Mouse (Mus musculus) neutrophil, adult 65 days (primary cell): ENCODE results near the gene Pom121l2. TPM values are rescaled to one million over a fixed set of nuclear protein-coding genes. Genes with fewer than 3 reads are reported as not detected.

Source experiments
- total RNA-seq: library from RNA; stranded (reverse); gene quantifications from 2 replicates; pipeline ENCODE4 v1.2.4, GENCODE M21; 2023

Gene Pom121l2
- total RNA-seq, result not detected in 2 replicates

DNA sequence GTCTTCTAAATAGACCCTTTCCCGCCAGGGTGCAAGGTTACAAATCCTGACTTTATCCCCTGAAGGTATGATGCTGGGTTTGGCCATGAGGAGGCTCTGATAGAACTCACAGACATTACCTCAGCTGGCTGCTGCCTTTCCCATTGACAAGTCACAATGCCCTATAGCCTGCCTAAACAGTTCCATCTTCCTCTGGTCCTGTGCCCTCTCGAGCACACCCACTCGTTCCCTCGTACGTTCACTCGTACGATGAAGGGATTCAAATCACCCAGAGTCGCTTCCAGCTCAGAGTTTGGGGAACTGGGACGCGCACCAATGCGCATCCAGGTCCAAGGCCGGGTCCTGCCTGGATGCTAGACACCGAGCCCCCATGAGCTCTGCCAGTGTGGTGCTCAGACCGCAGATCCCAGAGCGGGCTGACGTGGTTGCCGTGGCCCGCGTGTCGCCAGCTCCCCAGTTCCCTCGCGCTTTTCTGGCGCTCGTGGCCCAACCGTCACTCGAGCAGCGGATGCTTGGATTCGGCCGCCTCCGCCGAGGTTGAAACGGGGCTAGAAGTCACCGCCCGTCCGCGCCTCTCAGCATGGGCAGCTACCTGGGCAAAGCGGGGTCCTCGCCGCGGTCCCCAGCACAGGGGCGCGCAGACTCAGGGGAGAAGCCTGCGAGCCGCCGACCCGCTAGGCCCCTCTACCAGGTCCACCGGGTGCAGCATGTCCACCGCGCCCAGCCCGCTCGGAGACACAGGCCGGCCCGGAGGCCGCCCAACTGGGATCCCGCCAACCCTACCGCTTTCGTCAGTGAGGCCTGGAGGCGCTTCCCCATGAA, at the start of gene Pom121l2:
Gene Pom121l2 (plus strand): TSS at position 214 of the 822 bp plus-strand sequence.

DNA sequence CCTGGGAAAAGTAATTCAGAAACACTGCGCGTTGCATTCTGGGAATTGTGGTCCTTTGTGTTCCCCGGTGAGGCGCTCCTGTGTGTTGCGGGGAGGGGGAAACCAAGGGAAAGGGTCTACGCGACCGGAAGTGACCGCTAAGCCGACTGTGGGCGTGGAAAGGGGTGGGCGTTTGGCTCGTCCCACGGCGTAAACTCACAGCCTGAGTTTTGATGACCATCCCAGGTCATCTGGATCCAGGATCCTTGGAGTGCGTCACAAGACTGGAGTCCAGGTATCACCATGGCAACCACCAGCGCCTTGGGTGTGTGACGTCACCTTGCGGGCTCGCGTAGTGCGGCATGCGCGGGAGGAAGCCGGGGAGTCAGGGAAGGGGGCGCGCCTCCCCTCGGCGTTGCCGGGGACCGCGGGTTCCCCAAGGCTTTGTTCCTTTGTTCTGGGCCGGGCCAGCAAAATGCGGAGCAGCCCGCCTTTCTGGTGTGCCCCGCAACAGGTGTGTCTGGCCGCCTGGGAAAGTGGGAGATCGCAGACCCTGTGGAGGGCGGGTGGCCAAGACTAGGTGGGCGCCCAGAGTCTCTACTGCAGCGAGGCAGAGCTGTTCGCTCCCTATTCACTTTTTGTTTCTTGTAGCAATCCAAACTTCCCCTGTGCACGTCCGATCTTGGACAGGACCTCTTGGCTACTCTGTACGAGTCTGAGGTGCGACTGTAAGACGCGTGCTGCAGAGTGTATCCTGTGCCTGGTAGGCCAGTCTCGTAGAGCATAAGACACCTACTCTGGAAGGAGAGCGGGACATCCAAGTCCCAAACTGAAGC, 35.9 kb upstream of the Pom121l2 start, which contains the start of gene Zfp184:
Gene Zfp184 (plus strand): TSS at position 169 of the 815 bp plus-strand sequence.

DNA sequence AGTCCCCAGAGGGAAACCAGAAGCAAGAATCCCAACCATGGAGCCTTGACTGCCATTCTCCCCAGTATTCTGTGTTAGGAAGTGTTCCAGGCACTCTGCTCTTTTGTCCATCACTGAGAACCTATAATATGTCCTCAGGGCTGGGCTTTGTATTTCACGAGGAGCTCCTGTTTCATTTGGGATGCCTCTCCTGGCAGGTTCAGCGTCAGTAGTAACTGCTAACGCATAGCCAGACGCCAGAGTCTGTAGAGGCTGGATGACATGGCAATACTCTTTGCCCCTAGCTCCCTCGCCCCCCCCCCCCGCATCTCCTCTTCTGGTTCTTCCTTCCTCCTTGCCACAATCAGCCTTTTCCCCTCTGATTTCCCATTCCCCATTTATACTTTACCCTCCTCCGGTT, 28.6 kb downstream of the Pom121l2 start, which contains the start of gene Prss16:
Gene Prss16 (minus strand): TSS at position 101 of the 400 bp plus-strand sequence.

DNA sequence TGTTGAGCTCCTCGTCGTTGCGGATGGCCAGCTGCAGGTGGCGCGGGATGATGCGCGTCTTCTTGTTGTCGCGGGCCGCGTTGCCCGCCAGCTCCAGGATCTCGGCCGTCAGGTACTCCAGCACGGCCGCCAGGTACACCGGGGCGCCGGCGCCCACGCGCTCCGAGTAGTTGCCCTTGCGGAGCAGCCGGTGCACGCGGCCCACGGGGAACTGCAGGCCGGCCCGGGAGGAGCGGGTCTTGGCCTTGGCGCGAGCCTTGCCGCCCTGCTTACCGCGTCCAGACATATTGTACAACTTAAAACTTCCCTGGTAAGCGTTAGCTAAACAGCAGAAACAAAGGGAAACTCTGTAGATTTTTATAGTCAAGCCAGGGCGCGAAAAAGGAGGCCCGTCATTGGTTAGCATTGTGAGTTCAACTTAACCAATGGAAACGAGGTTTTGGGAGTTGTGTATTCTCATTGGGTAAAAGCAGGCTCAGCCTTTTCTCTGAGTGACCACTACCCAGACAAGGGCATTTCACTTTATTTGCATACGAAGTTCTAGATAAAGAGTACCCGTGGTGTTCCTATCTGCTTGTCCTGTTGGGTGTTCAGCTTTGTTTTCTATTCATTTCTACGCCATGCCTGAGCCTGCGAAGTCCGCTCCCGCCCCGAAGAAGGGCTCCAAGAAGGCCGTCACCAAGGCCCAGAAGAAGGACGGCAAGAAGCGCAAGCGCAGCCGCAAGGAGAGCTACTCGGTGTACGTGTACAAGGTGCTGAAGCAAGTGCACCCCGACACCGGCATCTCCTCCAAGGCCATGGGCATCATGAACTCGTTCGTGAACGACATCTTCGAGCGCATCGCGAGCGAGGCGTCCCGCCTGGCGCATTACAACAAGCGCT, 54.5 kb downstream of the Pom121l2 start, which contains the start of the genes Hist1h2ah and Hist1h2bk:
Gene Hist1h2ah (minus strand): TSS at position 302 of the 882 bp plus-strand sequence.
Gene Hist1h2bk (plus strand): TSS at position 604 of the 882 bp plus-strand sequence.

Other genes starting within 250 kb of the Pom121l2 start
- 66.9 and 93.4 TPM in 2 replicates for gene Hist1h4j, start 246.1 kb upstream of the Pom121l2 start, total RNA-seq
- 1,648 and 2,005 TPM in 2 replicates for gene Hist1h4k, start 230.7 kb upstream of the Pom121l2 start, total RNA-seq
- gene Hist1h2ak, start 227.4 kb upstream of the Pom121l2 start, total RNA-seq, result 280 and 284 TPM in 2 replicates
- 414 and 492 TPM in 2 replicates for gene Hist1h2bn, start 227.1 kb upstream of the Pom121l2 start, total RNA-seq
- gene Hist1h1b, start 200.6 kb upstream of the Pom121l2 start, total RNA-seq, result 343 and 349 TPM in 2 replicates
- 850 and 1,006 TPM in 2 replicates for gene Hist1h3i, start 197.8 kb upstream of the Pom121l2 start, total RNA-seq
- 108 and 113 TPM in 2 replicates for gene Hist1h2an, start 194.0 kb upstream of the Pom121l2 start, total RNA-seq
- 316 and 334 TPM in 2 replicates for gene Hist1h2bp, start 193.7 kb upstream of the Pom121l2 start, total RNA-seq
- 732 and 971 TPM in 2 replicates for gene Hist1h2bq, start 171.0 kb upstream of the Pom121l2 start, total RNA-seq
- 940 and 1,538 TPM in 2 replicates for gene Hist1h2ao, start 170.7 kb upstream of the Pom121l2 start, total RNA-seq
- gene Hist1h4m, start 169.4 kb upstream of the Pom121l2 start, total RNA-seq, result 869 and 934 TPM in 2 replicates
- 196 and 307 TPM in 2 replicates for gene Hist1h4n, start 149.0 kb upstream of the Pom121l2 start, total RNA-seq
- gene Hist1h2ap, start 147.7 kb upstream of the Pom121l2 start, total RNA-seq, result 286 and 375 TPM in 2 replicates
- 735 and 957 TPM in 2 replicates for gene Hist1h2br, start 147.5 kb upstream of the Pom121l2 start, total RNA-seq
- 0.36 and 0.54 TPM in 2 replicates for gene Zfp184, start 36.1 kb upstream of the Pom121l2 start, total RNA-seq
- gene Prss16, start 28.5 kb downstream of the Pom121l2 start, total RNA-seq, result 1.2 and 3.2 TPM in 2 replicates
- gene Hist1h2ah, start 54.4 kb downstream of the Pom121l2 start, total RNA-seq, result 251 and 417 TPM in 2 replicates
- 727 and 900 TPM in 2 replicates for gene Hist1h2bk, start 54.7 kb downstream of the Pom121l2 start, total RNA-seq
- 223 and 313 TPM in 2 replicates for gene Hist1h4i, start 60.2 kb downstream of the Pom121l2 start, total RNA-seq
- 410 and 722 TPM in 2 replicates for gene Hist1h2ag, start 61.8 kb downstream of the Pom121l2 start, total RNA-seq
- 470 and 634 TPM in 2 replicates for gene Hist1h2bj, start 62.0 kb downstream of the Pom121l2 start, total RNA-seq
- gene Vmn1r188, start 103.2 kb downstream of the Pom121l2 start, total RNA-seq, result not detected in 2 replicates
- not detected in 2 replicates for gene Vmn1r189, start 124.6 kb downstream of the Pom121l2 start, total RNA-seq
- not detected in 2 replicates for gene Vmn1r191, start 202.8 kb downstream of the Pom121l2 start, total RNA-seq
- not detected in 2 replicates for gene Vmn1r192, start 209.9 kb downstream of the Pom121l2 start, total RNA-seq
- not detected in 2 replicates for gene Vmn1r193, start 242.0 kb downstream of the Pom121l2 start, total RNA-seq